Mouse (Mus musculus) megakaryocyte, embryonic 14.5 days (primary cell): ENCODE data around the gene Acly.

ENCODE experiments used
- FLI1 ChIP-seq: IDR thresholded peaks from 2 replicates; pipeline ENCODE4 v1.6.1; 2012; ENCODE audit warnings: low read length, inconsistent platforms, mixed read lengths
- GATA1 ChIP-seq: IDR thresholded peaks from 3 replicates; pipeline ENCODE4 v1.6.1; 2012; ENCODE audit warnings: mixed read lengths, low read length, inconsistent platforms, borderline replicate concordance

DNA sequence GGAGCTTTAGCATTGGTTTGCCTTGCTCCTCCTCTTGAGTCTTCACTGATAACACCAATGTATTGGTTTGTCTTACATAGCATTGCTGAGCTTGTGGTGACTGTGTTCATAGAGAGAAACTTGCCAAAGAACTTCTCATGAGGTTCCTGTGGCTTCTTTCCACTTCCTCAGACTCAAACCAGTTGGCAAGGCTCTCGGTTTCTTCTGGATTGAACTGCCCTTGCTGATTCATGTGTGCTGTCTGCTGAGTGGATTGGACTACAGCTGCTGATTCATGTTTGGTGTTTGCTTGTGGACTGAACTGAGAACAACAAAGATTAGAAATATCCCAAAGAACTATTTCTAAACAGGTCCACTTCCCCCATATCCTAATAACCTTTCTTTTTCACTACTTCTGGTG is 8.2 kb upstream of the Acly start:
- TF ChIP-seq GATA1 (no peak), FLI1 (no peak)
